Mouse (Mus musculus): ENCODE measurements around the gene Pnkp. TPM values are rescaled to one million over a fixed set of nuclear protein-coding genes. Genes with fewer than 3 reads are reported as not detected.
"Not testable (repeated sequence)": the region's sequence is repeated elsewhere in the genome, so short reads cannot be mapped to it uniquely, and the experiment has no call there.

Pnkp gene
- total and polyA plus RNA-seq, 2 experiments from 2014 or later = 24.5 to 43.6 TPM

DNA sequence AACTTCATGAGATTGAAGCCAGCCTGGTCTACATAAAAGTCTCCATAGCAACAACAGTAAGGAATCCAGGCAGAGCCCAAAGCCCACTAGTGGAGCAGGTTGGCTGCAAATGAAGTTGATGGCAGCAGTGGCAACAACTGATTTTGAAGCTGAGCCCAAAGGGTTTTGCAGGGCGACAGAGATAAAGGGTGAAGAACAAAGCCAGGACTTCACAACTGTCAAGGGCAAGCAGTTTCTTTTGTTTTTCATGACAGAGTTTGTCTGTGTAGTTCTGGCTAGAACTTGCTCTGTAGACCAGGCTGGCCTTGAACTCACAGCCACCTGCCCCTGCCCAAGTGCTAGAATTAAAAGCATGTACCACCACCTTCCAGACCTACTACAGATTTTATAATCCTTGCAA lies 14.2 kb downstream of the Pnkp start:
- ATAC-seq (ENCODE audit: insufficient read depth, low read depth) = no peak
- Histone ChIP-seq H3K36me3 (replicated peaks; ENCODE audit: control insufficient read depth, insufficient read depth, low read length) (peaks cover under 1% of the 10 kb centered on the region; the same call in 1 of the 2 replicates), H3K4me2 (ENCODE audit: low read depth, low read length) (no peak overlapping the region), H3K9ac (replicated peaks; ENCODE audit: low read depth, low read length) (no peak overlapping the region), H3K27ac (ENCODE audit: low read depth) (no peak overlapping the region), H3K27me3 (ENCODE audit: control insufficient read depth, insufficient read depth, low read length) (no peaks in the 10 kb centered on the region), H3K4me3 (ENCODE audit: low read depth, low read length) (no peak overlapping the region), H3K4me1 (ENCODE audit: control insufficient read depth, insufficient read depth) (peaks cover 30% of the 10 kb centered on the region), H3K9me3 (replicated peaks; ENCODE audit: control insufficient read depth, low read length) (no peaks in the 10 kb centered on the region)
- TF ChIP-seq CTCF (IDR thresholded peaks at IDR 0.05; ENCODE audit: low read depth) (no peak), EP300 (IDR thresholded peaks at IDR 0.05; ENCODE audit: low read depth) (no peak)
- 53% methylated on average over 1 of the region's 1 CpGs for WGBS
- no peak for DNase-seq (ENCODE audit: low spot score)

DNA sequence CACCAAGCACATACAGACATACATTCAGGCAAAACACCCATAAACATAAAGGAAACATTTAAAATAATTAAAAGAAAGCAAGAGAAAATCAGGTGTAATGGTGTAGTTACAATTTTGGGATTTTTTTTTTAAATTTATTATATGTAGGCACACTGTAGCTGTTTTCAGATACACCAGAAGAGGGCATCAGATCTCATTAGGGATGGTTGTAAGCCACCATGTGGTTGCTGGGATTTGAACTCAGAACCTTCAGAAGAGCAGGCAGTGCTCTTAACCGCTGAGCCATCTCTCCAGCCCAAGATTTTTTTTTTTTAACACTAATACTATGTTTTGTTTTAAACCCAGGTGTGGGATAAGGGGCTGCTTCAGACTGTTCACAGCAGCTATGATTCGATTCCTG lies 14.8 kb downstream of the Pnkp start:
- 92% methylated on average over 2 of the region's 2 CpGs for WGBS
- not testable (repeated sequence) for H3K27me3 ChIP-seq (ENCODE audit: control insufficient read depth, insufficient read depth, low read length)

DNA sequence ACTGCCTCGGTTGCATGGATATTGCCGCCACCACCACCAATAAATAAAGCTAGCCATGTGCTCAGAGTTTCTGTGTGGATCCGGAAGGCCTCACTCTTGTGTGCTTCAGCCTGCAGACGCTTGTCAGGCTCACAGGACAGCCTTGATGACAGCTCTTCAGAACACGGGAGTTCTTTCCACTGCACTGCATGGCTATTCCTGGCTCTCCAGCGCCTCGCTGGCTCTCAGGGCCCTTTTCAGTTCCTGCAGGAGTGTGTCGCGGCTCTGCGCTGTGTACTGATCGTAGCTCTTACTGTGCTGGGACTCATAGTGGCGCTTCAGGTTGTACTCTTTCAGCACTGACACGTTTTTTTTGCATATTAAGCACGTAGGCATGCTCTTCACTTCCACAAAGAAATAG lies 20.9 kb downstream of the Pnkp start:
- Histone ChIP-seq H3K4me1 (ENCODE audit: control insufficient read depth, insufficient read depth) (peaks cover 21% of the 10 kb centered on the region), H3K9ac (replicated peaks; ENCODE audit: low read depth, low read length) (no peak overlapping the region), H3K36me3 (replicated peaks; ENCODE audit: control insufficient read depth, insufficient read depth, low read length) (peaks cover 67% of the 10 kb centered on the region), H3K27ac (ENCODE audit: low read depth) (peak overlapping the region; percentile 80), H3K4me2 (ENCODE audit: low read depth, low read length) (no peak overlapping the region), H3K9me3 (replicated peaks; ENCODE audit: control insufficient read depth, low read length) (no peaks in the 10 kb centered on the region), H3K4me3 (ENCODE audit: low read depth, low read length) (no peak overlapping the region), H3K27me3 (ENCODE audit: control insufficient read depth, insufficient read depth, low read length) (no peaks in the 10 kb centered on the region)
- TF ChIP-seq CTCF (IDR thresholded peaks at IDR 0.05; ENCODE audit: low read depth) (no peak), EP300 (IDR thresholded peaks at IDR 0.05; ENCODE audit: low read depth) (peak; percentile 71; the same call in 1 of the 2 replicates)
- 42% methylated on average over 14 of the region's 14 CpGs for WGBS
- peak; percentile 75 for DNase-seq (ENCODE audit: low spot score)
- peak; percentile 87 for ATAC-seq (ENCODE audit: insufficient read depth, low read depth)

More for the DNA sequence above, 14.8 kb downstream of the Pnkp start:
- H3K36me3 ChIP-seq (replicated peaks; ENCODE audit: control insufficient read depth, insufficient read depth, low read length); H3K4me2 ChIP-seq (ENCODE audit: low read depth, low read length); H3K9ac ChIP-seq (replicated peaks; ENCODE audit: low read depth, low read length); DNase-seq (ENCODE audit: low spot score); ATAC-seq (ENCODE audit: insufficient read depth, low read depth); H3K4me3 ChIP-seq (ENCODE audit: low read depth, low read length); H3K9me3 ChIP-seq (replicated peaks; ENCODE audit: control insufficient read depth, low read length); H3K27ac ChIP-seq (ENCODE audit: low read depth): not testable (repeated sequence)
- peaks cover 24% of the 10 kb centered on the region for H3K4me1 ChIP-seq (ENCODE audit: control insufficient read depth, insufficient read depth)

DNA sequence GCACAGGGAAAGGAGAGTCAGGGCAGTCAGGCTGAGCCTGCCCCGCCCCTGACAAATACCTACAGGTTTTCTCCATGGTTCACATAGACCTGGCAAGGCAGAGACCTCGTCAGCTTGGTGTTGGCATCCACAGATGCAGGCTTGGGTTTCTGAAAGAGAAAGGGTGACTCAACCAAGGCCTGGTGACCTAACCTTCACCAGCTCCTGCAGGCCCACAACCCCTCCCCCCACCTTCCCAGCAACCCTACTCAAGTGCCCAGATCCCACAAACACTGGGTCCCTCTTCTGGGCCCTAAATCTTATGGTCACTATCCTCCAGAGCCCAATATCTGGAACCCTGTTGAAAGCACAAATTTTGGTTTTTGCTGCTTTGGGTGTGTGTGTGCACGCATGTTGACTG lies 26.1 kb downstream of the Pnkp start:
- Histone ChIP-seq H3K4me1 (ENCODE audit: control insufficient read depth, insufficient read depth) (peaks cover 17% of the 10 kb centered on the region), H3K27me3 (ENCODE audit: control insufficient read depth, insufficient read depth, low read length) (no peaks in the 10 kb centered on the region), H3K9me3 (replicated peaks; ENCODE audit: control insufficient read depth, low read length) (no peaks in the 10 kb centered on the region), H3K4me2 (ENCODE audit: low read depth, low read length) (no peak overlapping the region), H3K27ac (ENCODE audit: low read depth) (no peak overlapping the region), H3K4me3 (ENCODE audit: low read depth, low read length) (no peak overlapping the region), H3K9ac (replicated peaks; ENCODE audit: low read depth, low read length) (no peak overlapping the region), H3K36me3 (replicated peaks; ENCODE audit: control insufficient read depth, insufficient read depth, low read length) (peaks cover 78% of the 10 kb centered on the region)
- ATAC-seq (ENCODE audit: insufficient read depth, low read depth) = no peak
- TF ChIP-seq EP300 (IDR thresholded peaks at IDR 0.05; ENCODE audit: low read depth) (no peak), CTCF (IDR thresholded peaks at IDR 0.05; ENCODE audit: low read depth) (no peak)
- 88% methylated on average over 3 of the region's 3 CpGs for WGBS
- DNase-seq (ENCODE audit: low spot score) = no peak

DNA sequence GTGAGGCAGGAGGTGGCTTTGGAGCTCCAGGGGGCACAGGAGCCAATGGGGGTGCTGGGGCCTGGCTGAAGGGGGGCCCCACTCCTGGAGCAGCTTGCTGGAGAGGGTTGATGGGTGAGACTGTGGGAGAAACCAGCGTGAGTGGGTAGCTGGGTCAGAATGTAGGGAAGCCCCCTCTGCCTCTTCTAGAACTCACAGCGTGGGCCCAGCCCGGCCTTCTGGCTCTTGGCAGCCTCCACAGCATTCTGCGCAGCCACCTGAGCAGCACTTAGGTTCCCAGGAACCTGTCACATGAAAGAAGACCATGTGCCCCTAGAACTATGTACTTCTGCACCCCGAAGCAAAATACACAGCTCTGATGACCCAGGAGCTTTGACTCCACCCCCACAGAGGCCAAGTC lies 27.7 kb downstream of the Pnkp start:
- Histone ChIP-seq H3K27me3 (ENCODE audit: control insufficient read depth, insufficient read depth, low read length) (no peaks in the 10 kb centered on the region), H3K4me1 (ENCODE audit: control insufficient read depth, insufficient read depth) (peaks cover 21% of the 10 kb centered on the region), H3K4me3 (ENCODE audit: low read depth, low read length) (no peak overlapping the region), H3K27ac (ENCODE audit: low read depth) (no peak overlapping the region), H3K9me3 (replicated peaks; ENCODE audit: control insufficient read depth, low read length) (no peaks in the 10 kb centered on the region), H3K36me3 (replicated peaks; ENCODE audit: control insufficient read depth, insufficient read depth, low read length) (peaks cover 62% of the 10 kb centered on the region), H3K4me2 (ENCODE audit: low read depth, low read length) (no peak overlapping the region), H3K9ac (replicated peaks; ENCODE audit: low read depth, low read length) (no peak overlapping the region)
- TF ChIP-seq CTCF (IDR thresholded peaks at IDR 0.05; ENCODE audit: low read depth) (no peak), EP300 (IDR thresholded peaks at IDR 0.05; ENCODE audit: low read depth) (no peak)
- DNase-seq (ENCODE audit: low spot score) = no peak
- 94% methylated on average over 5 of the region's 5 CpGs for WGBS
- ATAC-seq (ENCODE audit: insufficient read depth, low read depth) = no peak

DNA sequence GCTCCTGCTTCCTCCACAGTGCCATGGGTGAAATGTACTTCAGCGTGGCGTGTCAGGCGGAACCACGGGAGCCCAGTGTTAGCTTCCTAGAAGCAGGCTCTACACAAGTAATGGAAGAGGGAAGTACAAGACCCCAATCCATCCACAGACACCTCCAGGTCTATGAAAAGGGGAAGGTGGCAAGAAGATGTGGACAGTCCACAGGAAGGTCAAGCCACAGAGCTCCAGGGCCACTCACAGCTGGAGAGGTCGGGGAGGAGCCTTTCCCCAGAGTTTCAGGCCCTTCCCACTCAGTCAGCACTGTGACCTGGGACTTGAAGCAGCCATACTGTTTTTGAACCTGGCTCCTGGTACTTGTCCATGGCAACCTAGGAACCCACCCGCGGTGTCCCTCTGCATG lies 30.0 kb downstream of the Pnkp start:
- WGBS = 88% methylated on average over 7 of the region's 7 CpGs
- ATAC-seq (ENCODE audit: insufficient read depth, low read depth) = no peak

More for the DNA sequence above, 30.0 kb downstream of the Pnkp start:
- Histone ChIP-seq H3K4me3 (ENCODE audit: low read depth, low read length) (no peak overlapping the region), H3K4me2 (ENCODE audit: low read depth, low read length) (no peak overlapping the region), H3K9me3 (replicated peaks; ENCODE audit: control insufficient read depth, low read length) (no peaks in the 10 kb centered on the region), H3K9ac (replicated peaks; ENCODE audit: low read depth, low read length) (no peak overlapping the region), H3K27me3 (ENCODE audit: control insufficient read depth, insufficient read depth, low read length) (no peaks in the 10 kb centered on the region), H3K27ac (ENCODE audit: low read depth) (peak overlapping the region; percentile 74), H3K36me3 (replicated peaks; ENCODE audit: control insufficient read depth, insufficient read depth, low read length) (peaks cover 39% of the 10 kb centered on the region), H3K4me1 (ENCODE audit: control insufficient read depth, insufficient read depth) (peaks cover 35% of the 10 kb centered on the region)
- no peak for DNase-seq (ENCODE audit: low spot score)
- TF ChIP-seq EP300 (IDR thresholded peaks at IDR 0.05; ENCODE audit: low read depth) = no peak
- TF ChIP-seq CTCF (IDR thresholded peaks at IDR 0.05; ENCODE audit: low read depth) = no peak

Data from heart, postnatal 0 days (tissue).